Mouse (Mus musculus) heart, postnatal 0 days (tissue): ENCODE data around the gene Agbl3.

Source experiments
- CTCF ChIP-seq: IDR thresholded peaks from 2 replicates; pipeline ENCODE4 v1.5.1; 2016; ENCODE audit warnings: antibody characterized with exemption, control low read depth, low read depth
- EP300 ChIP-seq: IDR thresholded peaks from 2 replicates; pipeline ENCODE4 v1.6.1; 2016; ENCODE audit warnings: antibody characterized with exemption, low read depth

GRCm38 (mm10) chr6:34907696-34908260 lies 127.5 kb downstream of the Agbl3 start:
- TF ChIP-seq EP300 (no peak), CTCF (no peak)
